ENCODE assay signal across 33 mouse cellular contexts in the genomic region with DNA sequence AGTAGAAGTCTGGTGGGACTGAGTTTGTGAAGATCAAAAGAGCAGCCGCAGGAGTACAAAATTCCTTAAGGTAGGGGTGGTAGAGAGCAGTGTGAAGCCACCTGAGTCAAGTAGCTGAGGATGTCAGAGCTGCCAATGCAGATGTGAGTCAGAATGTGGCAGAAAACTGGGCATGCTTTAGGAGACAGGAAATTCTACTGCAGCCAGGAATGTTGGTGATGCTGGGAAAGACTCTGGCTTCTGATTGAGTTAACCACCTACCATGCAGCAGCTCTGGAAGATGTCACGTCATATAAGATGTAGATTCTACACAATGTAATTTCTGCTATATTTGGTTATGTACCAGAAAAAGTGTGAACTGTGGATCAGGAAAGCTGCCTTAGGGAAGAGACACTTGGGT.
"Had no signal": no experiment of that assay in that cellular context is flagged by ENCODE, and none has a peak within 500 bp of the region (broad histone marks: within the 10 kb centered on the region; RNA-seq: fewer than 3 reads in every experiment).

No protein-coding gene starts in this region.

- H3K27ac ChIP-seq: heart, embryonic 13.5 days; heart, embryonic 15.5 days; hindbrain, embryonic 10.5 days; hindbrain, embryonic 12.5 days; hindbrain, embryonic 13.5 days; hindbrain, embryonic 14.5 days; hindbrain, embryonic 15.5 days; hindbrain, postnatal 0 days; intestine, embryonic 15.5 days; kidney, embryonic 15.5 days; kidney, postnatal 0 days; layer of hippocampus, adult 2 months; left cerebral cortex, adult 2 months had no signal

- H3K9me3 ChIP-seq: heart, embryonic 13.5 days; heart, embryonic 15.5 days; hindbrain, embryonic 10.5 days; hindbrain, embryonic 12.5 days; hindbrain, embryonic 13.5 days; hindbrain, embryonic 15.5 days; intestine, embryonic 15.5 days; kidney, embryonic 15.5 days had no signal

- H3K4me1 ChIP-seq: heart, embryonic 13.5 days; heart, embryonic 15.5 days; hindbrain, embryonic 10.5 days; hindbrain, embryonic 12.5 days; hindbrain, embryonic 13.5 days; hindbrain, embryonic 15.5 days; intestine, embryonic 15.5 days; kidney, embryonic 15.5 days had no signal

- H3K4me3 ChIP-seq: heart, embryonic 13.5 days; heart, embryonic 15.5 days; hindbrain, embryonic 10.5 days; hindbrain, embryonic 12.5 days; hindbrain, embryonic 13.5 days; hindbrain, embryonic 15.5 days; intestine, embryonic 15.5 days; kidney, embryonic 15.5 days; layer of hippocampus, adult 2 months; left cerebral cortex, adult 2 months had no signal

- H3K4me2 ChIP-seq: heart, embryonic 13.5 days; heart, embryonic 15.5 days; hindbrain, embryonic 12.5 days; hindbrain, embryonic 13.5 days; hindbrain, embryonic 14.5 days; hindbrain, embryonic 15.5 days; intestine, embryonic 15.5 days; kidney, embryonic 15.5 days had no signal

- H3K36me3 ChIP-seq: heart, embryonic 13.5 days; heart, embryonic 15.5 days; hindbrain, embryonic 10.5 days; hindbrain, embryonic 12.5 days; hindbrain, embryonic 13.5 days; hindbrain, embryonic 15.5 days; intestine, embryonic 15.5 days; kidney, embryonic 15.5 days had no signal

- H3K27me3 ChIP-seq: heart, embryonic 13.5 days; heart, embryonic 15.5 days; hindbrain, embryonic 12.5 days; hindbrain, embryonic 13.5 days; hindbrain, embryonic 15.5 days; intestine, embryonic 15.5 days; kidney, embryonic 15.5 days had no signal

- H3K9ac ChIP-seq: heart, embryonic 13.5 days; heart, embryonic 15.5 days; hindbrain, embryonic 12.5 days; hindbrain, embryonic 13.5 days; hindbrain, embryonic 14.5 days; hindbrain, embryonic 15.5 days; intestine, embryonic 15.5 days; kidney, embryonic 15.5 days had no signal

- ATAC-seq: hindbrain, embryonic 16.5 days; hindbrain, postnatal 0 days; inflammation-experienced regulatory T-cells, adult 6 months; intestine, embryonic 15.5 days; intestine, embryonic 16.5 days; intestine, postnatal 0 days had no signal

- DNase-seq: heart, postnatal 10 days; heart, postnatal 14 days; heart, postnatal 36 days; heart, postnatal 4 days; kidney, adult 11 months; kidney, adult 18-20 months; kidney, adult 2 months; kidney, adult 8-10 months; kidney, adult 9 months; kidney, postnatal 10 days; kidney, postnatal 14 days; kidney, postnatal 25 days; kidney, postnatal 36 days; kidney, postnatal 4 days; layer of hippocampus, adult 9-11 months; layer of hippocampus, postnatal 36 days had no signal
